ENCODE assay signal across 8 mouse cellular contexts in the genomic region with DNA sequence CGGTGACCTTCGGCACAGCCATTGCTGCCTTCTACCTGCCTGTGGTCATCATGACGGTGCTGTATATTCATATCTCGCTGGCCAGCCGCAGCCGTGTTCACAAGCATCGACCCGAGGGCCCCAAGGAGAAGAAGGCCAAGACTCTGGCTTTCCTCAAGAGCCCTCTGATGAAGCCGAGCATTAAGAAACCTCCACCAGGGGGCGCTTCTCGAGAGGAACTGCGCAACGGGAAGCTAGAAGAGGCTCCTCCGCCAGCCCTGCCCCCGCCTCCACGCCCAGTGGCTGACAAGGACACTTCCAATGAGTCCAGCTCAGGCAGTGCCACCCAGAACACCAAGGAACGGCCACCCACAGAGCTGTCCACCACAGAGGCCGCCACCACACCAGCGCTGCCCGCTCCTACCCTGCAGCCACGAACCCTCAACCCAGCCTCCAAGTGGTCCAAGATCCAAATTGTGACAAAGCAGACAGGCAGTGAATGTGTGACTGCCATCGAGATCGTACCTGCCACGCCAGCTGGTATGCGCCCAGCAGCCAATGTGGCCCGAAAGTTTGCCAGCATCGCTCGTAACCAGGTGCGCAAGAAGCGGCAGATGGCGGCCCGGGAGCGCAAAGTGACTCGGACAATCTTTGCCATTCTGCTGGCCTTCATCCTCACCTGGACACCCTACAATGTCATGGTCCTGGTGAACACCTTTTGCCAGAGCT. TPM values are rescaled to one million over a fixed set of nuclear protein-coding genes. Genes with fewer than 3 reads are reported as not detected.
A peak's percentile ranks its signal among the peaks of the same experiment; 100 is the strongest.
DNase-seq lines count a peak whose midpoint lies in the region; ATAC-seq lines count a peak whose summit lies in the region.

No protein-coding gene starts in this region.

- peaks cover under 1% of the 10 kb centered on the region; the same call in 1 of the 2 replicates for H3K36me3 ChIP-seq in intestine, embryonic 14.5 days (ENCODE audit: control insufficient read depth, insufficient read depth, low read length)

- WGBS in intestine, embryonic 14.5 days, result 40% methylated on average over 34 of the region's 34 CpGs

- DNase-seq in layer of hippocampus, adult 11-12 months (ENCODE audit: low spot score), result peak; percentile 87
- DNase-seq in layer of hippocampus, adult 9-10 months (ENCODE audit: low spot score), result no peak
- DNase-seq in cerebellum, adult 18-20 months, result peak; percentile 87 to 88
- peak; percentile 73 for DNase-seq in gastrocnemius, adult 18-20 months (ENCODE audit: low spot score)
- peak; percentile 88 for DNase-seq in intestine, embryonic 14.5 days (ENCODE audit: low spot score)
- peak; percentile 86 for DNase-seq in left cerebral cortex, postnatal 4 days
- peak; percentile 88 for DNase-seq in mesoderm, embryonic 11.5 days (ENCODE audit: low read depth, low spot score)
- peak; percentile 72 to 90 for DNase-seq in spleen, postnatal 10 days (ENCODE audit: low spot score in 2 of 2)

- H3K9me3 ChIP-seq in intestine, embryonic 14.5 days (ENCODE audit: control insufficient read depth, low read length), result no peaks in the 10 kb centered on the region

- H3K4me1 ChIP-seq in intestine, embryonic 14.5 days (replicated peaks; ENCODE audit: control insufficient read depth, insufficient read depth, low read length), result peaks cover 15% of the 10 kb centered on the region

- H3K4me2 ChIP-seq in intestine, embryonic 14.5 days (ENCODE audit: low read length), result 0 out of 2 replicates have a peak overlapping the region, but pooled peaks have one; percentile 2

- H3K27ac ChIP-seq in intestine, embryonic 14.5 days (ENCODE audit: low read depth), result no peak overlapping the region

- H3K27me3 ChIP-seq in intestine, embryonic 14.5 days (replicated peaks; ENCODE audit: control insufficient read depth, insufficient read depth, low read length), result peaks cover 17% of the 10 kb centered on the region

- intact Hi-C loops in left cerebral cortex, postnatal 4 days (cut with DNase I), result no loop called here

- ATAC-seq in intestine, embryonic 14.5 days (replicated peaks; ENCODE audit: low FRiP score, low TSS enrichment, low read depth), result no peak

- H3K4me3 ChIP-seq in intestine, embryonic 14.5 days (ENCODE audit: low read depth, low read length), result no peak overlapping the region

- H3K9ac ChIP-seq in intestine, embryonic 14.5 days (ENCODE audit: low read length), result no peak overlapping the region

RNA-seq across cellular contexts. Expression of gene Chrm4, which starts 0.9 kb away (rescaled TPM):
- not detected for total RNA-seq in gastrocnemius, adult 18-20 months (2021)
- polyA plus RNA-seq in intestine, embryonic 14.5 days (2014; fragmentation: Nextera tagmentation; extraction: Ambion mirVana), result 0.16 TPM in 1 of 2 replicates, not detected in the other
- total RNA-seq in left cerebral cortex, postnatal 4 days (2021), result 10 to 100 TPM; 10.8 to 12.2 TPM

RNA-seq across cellular contexts. Expression of gene Mdk, which starts 4.1 kb away (rescaled TPM):
- total RNA-seq in gastrocnemius, adult 18-20 months (2021), result 1 to 10 TPM in 1 of 2 experiments, under 1 TPM in 1; 0.82 to 1.7 TPM
- polyA plus RNA-seq in intestine, embryonic 14.5 days (2014; fragmentation: Nextera tagmentation; extraction: Ambion mirVana), result 973 and 1,126 TPM in 2 replicates
- total RNA-seq in left cerebral cortex, postnatal 4 days (2021), result 10 to 100 TPM; 40.6 to 45.4 TPM

RNA-seq across cellular contexts. Expression of gene Gm9821, which starts 17.5 kb away (rescaled TPM):
- total RNA-seq in gastrocnemius, adult 18-20 months (2021), result not detected
- 0.74 and 0.88 TPM in 2 replicates for polyA plus RNA-seq in intestine, embryonic 14.5 days (2014; fragmentation: Nextera tagmentation; extraction: Ambion mirVana)
- not detected for total RNA-seq in left cerebral cortex, postnatal 4 days (2021)

RNA-seq across cellular contexts. Expression of gene Dgkz, which starts 47.7 kb away (rescaled TPM):
- total RNA-seq in gastrocnemius, adult 18-20 months (2021), result 10 to 100 TPM; 29.0 to 32.7 TPM
- polyA plus RNA-seq in intestine, embryonic 14.5 days (2014; fragmentation: Nextera tagmentation; extraction: Ambion mirVana), result 71.9 and 75.6 TPM in 2 replicates
- 100 to 1,000 TPM; 134 to 158 TPM for total RNA-seq in left cerebral cortex, postnatal 4 days (2021)

Comparison
In these comparisons a context has a peak if more than half of its experiments do, and no peak if none do; other contexts are left out.
1. RNA of gene Chrm4, which starts 0.9 kb away (total RNA-seq): 10.8 to 12.2 TPM in left cerebral cortex, postnatal 4 days; not detected in gastrocnemius, adult 18-20 months; every median in the first group is over 10 times any median in the second.
2. RNA of gene Mdk, which starts 4.1 kb away (total RNA-seq): 40.6 to 45.4 TPM in left cerebral cortex, postnatal 4 days; 0.82 to 1.7 TPM in gastrocnemius, adult 18-20 months; every median in the first group is over 10 times any median in the second.